In the genomic region with DNA sequence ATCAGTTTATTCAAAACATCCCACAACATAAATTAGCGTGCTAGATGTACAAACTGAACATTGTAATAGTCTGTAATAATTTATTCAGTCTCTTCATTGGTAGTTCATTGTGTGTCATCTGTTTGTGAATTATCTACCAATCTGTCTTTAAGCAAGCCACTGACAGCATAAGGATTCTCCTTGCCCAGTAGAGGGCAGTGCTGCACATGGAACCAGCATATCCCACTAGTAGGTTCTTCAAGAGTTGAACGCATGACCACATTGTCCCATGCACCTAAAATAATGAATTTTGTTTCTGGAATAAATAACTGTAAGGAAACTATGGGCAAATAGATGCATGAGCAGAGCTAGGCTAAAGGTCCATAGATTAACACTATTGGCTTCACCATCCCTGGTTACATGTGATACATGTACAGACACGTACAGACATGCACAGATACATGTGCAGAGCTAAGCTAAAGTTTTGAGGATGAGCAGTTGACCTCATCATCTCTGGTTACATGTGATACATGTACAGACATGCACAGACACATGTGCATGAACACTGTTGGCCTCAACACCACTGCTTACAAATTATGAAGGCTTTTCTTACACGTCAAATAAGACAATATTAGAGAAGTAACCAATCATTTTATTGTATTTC, we compare ENCODE assay signal across 8 mouse cellular contexts.
DNase-seq lines count a peak whose midpoint lies in the region; ATAC-seq lines count a peak whose summit lies in the region.

No protein-coding gene starts in this region.

- peak; percentile 38 for DNase-seq in gastrocnemius, postnatal 10 days
- no peak for DNase-seq in gastrocnemius, postnatal 25 days
- peak; percentile 81 for DNase-seq in ZHBTc4 (ENCODE audit: low read depth, low spot score)
- peak; percentile 2 to 23 for DNase-seq in heart, postnatal 36 days
- DNase-seq in layer of hippocampus, adult 9-11 months = peak; percentile 64
- DNase-seq in right cerebral cortex, postnatal 4 days = peak; percentile 76

- intact Hi-C loops in heart, postnatal 36 days (cut with DNase I) = loop anchor here (5.0 kb wide), 1 partner anchor 713 kb away; no protein-coding TSS in a partner anchor

- ATAC-seq in common myeloid progenitor, adult 5-6 weeks (replicated peaks; ENCODE audit: low read depth, poor library complexity, severe bottlenecking) = peak; percentile 74
- ATAC-seq in megakaryocyte progenitor cell, adult 5-6 weeks (replicated peaks; ENCODE audit: poor library complexity) = peak; percentile 57
